In the genomic region with DNA sequence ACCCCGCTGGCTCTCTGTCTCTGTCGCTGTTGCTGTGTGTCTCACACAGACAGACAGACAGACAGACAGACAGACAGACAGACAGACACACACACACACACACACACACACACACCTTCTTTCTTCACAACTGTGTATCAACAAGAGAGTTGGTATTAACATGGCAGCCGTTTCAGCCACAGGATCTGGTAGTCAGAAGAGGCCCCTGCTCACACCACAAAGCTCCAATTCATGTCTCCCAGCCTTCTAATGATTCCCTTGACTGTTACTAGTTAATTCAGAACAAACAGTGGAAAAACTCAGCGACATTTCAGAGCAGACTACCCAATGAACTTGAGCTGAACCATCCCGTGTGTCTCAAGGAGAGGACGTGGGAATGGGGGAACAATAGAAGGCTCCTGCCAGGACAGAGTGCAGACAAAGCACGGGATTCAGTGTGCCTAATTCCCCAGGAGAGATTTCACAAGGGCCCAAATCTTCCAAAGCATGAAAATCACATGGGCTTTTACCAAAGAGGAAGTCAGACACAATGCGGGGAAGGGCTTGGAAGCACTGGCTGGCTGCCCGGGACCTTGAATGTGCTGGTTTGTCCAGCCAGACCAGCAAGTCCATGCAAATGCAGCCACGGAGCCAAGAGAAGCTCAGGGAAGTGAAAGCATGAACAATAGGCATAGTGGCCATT, we compare ENCODE assay signal across 9 mouse cellular contexts. TPM values are rescaled to one million over a fixed set of nuclear protein-coding genes. Genes with fewer than 3 reads are reported as not detected.
DNase-seq lines count a peak whose midpoint lies in the region; TF ChIP-seq lines count a peak whose summit lies in the region.
"Had no signal": no experiment of that assay in that cellular context is flagged by ENCODE, and none has a peak within 500 bp of the region (broad histone marks: within the 10 kb centered on the region; RNA-seq: fewer than 3 reads in every experiment).

No protein-coding gene starts in this region.

- TF ChIP-seq POLR2A in lung, adult 2 months (IDR thresholded peaks at IDR 0.05; ENCODE audit: borderline replicate concordance, extremely low read depth, low read depth, low read length) = 0 out of 2 replicates have a peak, but pooled peaks have one; percentile 14

- H3K4me1 ChIP-seq in lung, adult 2 months (ENCODE audit: control insufficient read depth, insufficient read depth, low read length) = peaks cover 6% of the 10 kb centered on the region; the same call in 1 of the 2 replicates

- H3K4me3 ChIP-seq in lung, adult 2 months (replicated peaks; ENCODE audit: extremely low read depth, low read depth, low read length) = no peak overlapping the region

- no peak for TF ChIP-seq CTCF in lung, adult 2 months (IDR thresholded peaks at IDR 0.05; ENCODE audit: insufficient read depth, low read length)

- 17% methylated on average over 10 of the region's 10 CpGs for WGBS in lung, adult 2 months

- DNase-seq in ZHBTc4 (ENCODE audit: low read depth, low spot score) = peak; percentile 46
- DNase-seq in cerebellum, postnatal 25 days = peak; percentile 43 to 66
- peak; percentile 30 for DNase-seq in frontal cortex, postnatal 14 days (ENCODE audit: low spot score in 2 of 2)
- peak; percentile 96 for DNase-seq in heart, postnatal 4 days
- DNase-seq in layer of hippocampus, adult 11-12 months (ENCODE audit: low spot score) = peak; percentile 65
- DNase-seq in lung, adult 2 months = peak; percentile 79
- peak; percentile 82 for DNase-seq in ovary, postnatal 36 days (ENCODE audit: low spot score)
- no peak for DNase-seq in thymus, postnatal 14 days

RNA-seq across cellular contexts. Expression of gene Pdlim3, which starts 10.2 kb away (rescaled TPM):
- 100 to 1,000 TPM; 104 to 113 TPM for total RNA-seq in heart, postnatal 4 days (2021)
- 30.8 and 63.1 TPM in 2 replicates for polyA plus RNA-seq in lung, adult 2 months (2012; rRNA removed)
- polyA plus RNA-seq: G1E had no signal

RNA-seq across cellular contexts. Expression of gene Ccdc110, which starts 59.3 kb away (rescaled TPM):
- total RNA-seq in heart, postnatal 4 days (2021) = not detected
- 0.14 TPM in 1 of 2 replicates, not detected in the other for polyA plus RNA-seq in lung, adult 2 months (2012; rRNA removed)
- total RNA-seq: G1E had no signal
- polyA plus RNA-seq: G1E had no signal
